Mouse (Mus musculus) ES-E14 (cell line): Measurements from ENCODE around the gene Rragd. TPM values are rescaled to one million over a fixed set of nuclear protein-coding genes. Genes with fewer than 3 reads are reported as not detected.
"Not testable (repeated sequence)": the region's sequence is repeated elsewhere in the genome, so short reads cannot be mapped to it uniquely, and the experiment has no call there.

Experiments
- DNase-seq: peaks from one replicate; pipeline ENCODE4 v3.0.0-alpha.2; 2013; ENCODE audit warnings: low read depth, low spot score
- H3K27ac ChIP-seq: 2 replicates; pipeline ENCODE4 v1.5.1; 2012; ENCODE audit warnings: low read depth, mild to moderate bottlenecking, low read length, moderate library complexity, mixed read lengths; ENCODE audit not compliant: poor library complexity, insufficient read depth, severe bottlenecking
- H3K36me3 ChIP-seq: 2 replicates; pipeline ENCODE4 v1.6.1; 2012; ENCODE audit warnings: mild to moderate bottlenecking, low read length, moderate library complexity, mixed read lengths; ENCODE audit not compliant: control insufficient read depth, poor library complexity, insufficient read depth, severe bottlenecking
- H3K4me1 ChIP-seq, 2 experiments: fragments of 150-350 bp in 1 of 2; sonication (generic) in 1 of 2; 2 replicates each; pipeline ENCODE4 v1.6.1; 2012; ENCODE audit warnings: low read length in 2 of 2, mild to moderate bottlenecking in 1 of 2, mixed read lengths in 1 of 2; ENCODE audit not compliant: control insufficient read depth in 2 of 2, insufficient read depth in 2 of 2, poor library complexity in 1 of 2
- H3K4me3 ChIP-seq, 2 experiments: fragments of 150-350 bp in 1 of 2; sonication (generic) in 1 of 2; 2 replicates each; pipeline ENCODE4 v1.5.1; 2012; ENCODE audit warnings: low read length in 2 of 2, low read depth in 1 of 2, mild to moderate bottlenecking in 1 of 2, mixed read lengths in 1 of 2; ENCODE audit not compliant: insufficient read depth in 1 of 2, poor library complexity in 1 of 2, severe bottlenecking in 1 of 2
- H3K9ac ChIP-seq: 2 replicates; pipeline ENCODE4 v1.6.1; 2012; ENCODE audit warnings: low read depth, mild to moderate bottlenecking, low read length, mixed read lengths; ENCODE audit not compliant: poor library complexity, insufficient read depth, severe bottlenecking
- H3K9me3 ChIP-seq: fragments of 150-350 bp; sonication (generic); 2 replicates; pipeline ENCODE4 v1.6.1; 2012; ENCODE audit warnings: low read depth, mild to moderate bottlenecking, low read length; ENCODE audit not compliant: control insufficient read depth, insufficient read depth
- CHD2 ChIP-seq: IDR thresholded peaks from 2 replicates; pipeline ENCODE4 v1.6.1; 2014; ENCODE audit warnings: mild to moderate bottlenecking, low read depth, low read length, inconsistent platforms
- HCFC1 ChIP-seq: IDR thresholded peaks from 2 replicates; pipeline ENCODE4 v1.6.1; 2012; ENCODE audit warnings: low read length, inconsistent platforms, borderline replicate concordance; ENCODE audit not compliant: insufficient read depth
- MAFK ChIP-seq: IDR thresholded peaks from 2 replicates; pipeline ENCODE4 v1.6.1; 2014; ENCODE audit warnings: mild to moderate bottlenecking, low read depth, low read length, inconsistent platforms; ENCODE audit not compliant: insufficient read depth
- ZC3H11A ChIP-seq: IDR thresholded peaks from 2 replicates; pipeline ENCODE4 v1.6.1; 2012; ENCODE audit warnings: low read depth, mild to moderate bottlenecking, inconsistent platforms, low read length, borderline replicate concordance
- ZNF384 ChIP-seq: IDR thresholded peaks from 2 replicates; pipeline ENCODE4 v1.6.1; 2012; ENCODE audit warnings: low read depth, low read length, inconsistent platforms
- in situ Hi-C, 2 experiments: fragments of 600-800 bp; cut with MboI; formaldehyde crosslinking; loops; one replicate each; pipeline ENCODE4 v1.15.1; 2025; ENCODE audit warnings: low sequenced_read_pairs in 2 of 2, inconsistent platforms in 1 of 2; ENCODE audit not compliant: unreplicated experiment in 2 of 2
- total RNA-seq: library from RNA; depleted of rRNA; stranded (reverse); fragments of 300-350 nt; gene quantifications from 2 replicates; pipeline ENCODE4 v1.2.3, GENCODE M21; 2012

Rragd gene
- total RNA-seq, 1 experiment = 14.4 TPM

- no peaks in the 10 kb centered on the region for H3K9me3 ChIP-seq
- no peaks in the 10 kb centered on the region for H3K36me3 ChIP-seq
- peak overlapping the region; percentile 38; the same call in 1 of the 2 replicates for H3K9ac ChIP-seq
- no peak for DNase-seq
- TF ChIP-seq ZNF384 (no peak), ZC3H11A (no peak), CHD2 (no peak)
- no peak overlapping the region for H3K27ac ChIP-seq
- H3K4me3 ChIP-seq = peak overlapping the region; percentile 76 to 79
- peaks cover 0 to 16% of the 10 kb centered on the region in 2 experiments; a peak in 2 of 4 replicates for H3K4me1 ChIP-seq
- in situ Hi-C loops = no loop called here
These were observed 31.5 kb upstream of the Rragd start for GRCm38 (mm10) chr4:32951035-32951940.

GRCm38 (mm10) chr4:32952681-32953080, 30.2 kb upstream of the Rragd start:
- Histone ChIP-seq H3K27ac (no peak overlapping the region), H3K9ac (no peak overlapping the region), H3K4me3 (no peak overlapping the region), H3K36me3 (no peaks in the 10 kb centered on the region), H3K9me3 (no peaks in the 10 kb centered on the region), H3K4me1 (peaks cover 0 to 20% of the 10 kb centered on the region in 2 experiments; a peak in 3 of 4 replicates)
- TF ChIP-seq ZC3H11A = no peak
- in situ Hi-C loops = no loop called here
- no peak for DNase-seq

DNA sequence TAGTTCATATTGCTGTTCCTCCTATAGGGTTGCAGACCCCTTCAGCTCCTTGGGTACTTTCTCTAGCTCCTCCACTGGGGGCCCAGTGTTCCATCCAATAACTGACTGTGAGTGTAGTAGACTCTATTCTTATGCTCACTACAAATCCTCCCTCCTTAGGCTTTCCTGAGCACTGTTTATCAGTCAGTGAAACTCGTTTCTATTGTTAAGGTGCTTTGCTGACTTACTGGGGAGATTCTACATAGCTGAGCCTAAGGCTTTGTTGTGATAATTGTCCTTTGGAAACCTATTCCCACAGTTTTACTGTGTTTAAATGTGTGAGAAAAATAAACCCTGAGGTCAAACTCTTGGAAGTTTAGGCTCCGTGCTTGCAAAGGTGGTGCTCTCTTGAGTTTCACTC, 26.4 kb upstream of the Rragd start:
- TF ChIP-seq CHD2 (no peak), MAFK (no peak), ZNF384 (no peak), ZC3H11A (no peak), HCFC1 (no peak)

DNA sequence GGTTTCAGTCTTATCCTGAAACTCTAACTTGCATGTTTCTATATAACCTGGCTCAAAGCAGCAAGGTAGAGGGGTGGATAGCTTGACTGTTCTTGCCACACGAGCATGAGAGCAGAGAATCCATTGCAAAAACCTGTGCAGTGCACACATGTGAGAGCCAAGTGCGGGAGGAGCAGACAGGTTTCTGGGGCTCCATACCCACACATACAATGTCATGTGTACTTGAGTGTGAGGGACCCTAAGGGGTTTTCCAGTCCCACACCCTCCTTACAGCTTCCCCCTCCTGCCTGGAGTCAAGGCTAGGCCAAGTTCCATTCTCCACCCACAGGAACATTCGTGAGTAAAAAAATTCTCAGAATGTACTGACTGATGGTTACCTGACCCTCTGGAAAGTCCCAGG, 21.4 kb upstream of the Rragd start:
- Histone ChIP-seq H3K9me3 (no peaks in the 10 kb centered on the region), H3K36me3 (no peaks in the 10 kb centered on the region), H3K27ac (no peak overlapping the region), H3K9ac (no peak overlapping the region), H3K4me3 (no peak overlapping the region), H3K4me1 (peaks cover 0 to 7% of the 10 kb centered on the region in 2 experiments; a peak in 3 of 4 replicates)
- no peak for TF ChIP-seq CHD2
- TF ChIP-seq HCFC1 = no peak
- TF ChIP-seq ZC3H11A = no peak
- no peak for TF ChIP-seq MAFK
- no peak for TF ChIP-seq ZNF384
- DNase-seq = no peak
- in situ Hi-C loops = no loop called here

More for the DNA sequence above, 26.4 kb upstream of the Rragd start:
- H3K4me3 ChIP-seq = no peak overlapping the region
- no peak overlapping the region for H3K27ac ChIP-seq
- peaks cover 0 to 12% of the 10 kb centered on the region in 2 experiments; a peak in 3 of 4 replicates for H3K4me1 ChIP-seq
- in situ Hi-C loops = no loop called here
- H3K9ac ChIP-seq = no peak overlapping the region
- H3K9me3 ChIP-seq = no peaks in the 10 kb centered on the region
- no peak for DNase-seq
- H3K36me3 ChIP-seq = no peaks in the 10 kb centered on the region

GRCm38 (mm10) chr4:32964619-32965018, 18.2 kb upstream of the Rragd start:
- Histone ChIP-seq H3K9ac (peak overlapping the region; percentile 69), H3K4me3 (peak overlapping the region; percentile 58 to 61)
- DNase-seq, in situ Hi-C loops, H3K36me3 ChIP-seq, H3K4me1 ChIP-seq, H3K27ac ChIP-seq, H3K9me3 ChIP-seq: not testable (repeated sequence)
